Mouse (Mus musculus) T-cell, adult 2 months (primary cell): ENCODE data around the gene Nell1.
"Not testable (repeated sequence)": the region's sequence is repeated elsewhere in the genome, so short reads cannot be mapped to it uniquely, and the experiment has no call there.

Experiments
- DNase-seq: peaks from one replicate; pipeline ENCODE4 v3.0.0; 2022; ENCODE audit warnings: low spot score

Gene Nell1

DNA sequence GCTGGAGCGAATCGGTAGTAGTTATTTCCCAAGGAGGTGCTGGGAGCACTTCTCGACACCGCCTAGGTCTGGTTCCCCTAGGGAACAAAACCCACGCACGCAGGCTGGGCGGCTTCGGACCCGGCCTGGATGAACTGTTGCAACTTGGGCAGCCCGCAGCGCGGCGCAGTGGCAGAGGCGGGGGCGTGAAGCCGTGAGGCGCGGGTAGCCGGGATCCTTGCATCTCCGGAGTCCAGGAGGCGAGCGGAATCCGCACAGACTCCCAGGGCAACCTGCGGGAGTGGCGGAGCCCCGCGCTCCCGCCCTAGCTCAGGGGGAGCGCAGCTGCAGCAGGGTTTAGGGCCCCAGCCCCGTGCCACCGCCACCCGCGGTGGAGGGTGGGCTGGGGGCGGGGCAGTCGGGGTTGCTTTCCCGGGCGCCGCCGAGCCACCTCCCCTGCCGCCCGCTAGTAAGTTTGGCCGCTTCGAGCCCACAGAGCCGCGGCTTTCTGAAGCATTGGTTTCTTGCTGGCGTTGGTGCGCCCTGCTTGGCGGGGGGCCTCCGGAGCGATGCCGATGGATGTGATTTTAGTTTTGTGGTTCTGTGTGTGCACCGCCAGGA, at the start of gene Nell1:
TSS of gene Nell1 (plus strand) at position 24 of the 600 bp plus-strand sequence.
- no peak for DNase-seq

DNA sequence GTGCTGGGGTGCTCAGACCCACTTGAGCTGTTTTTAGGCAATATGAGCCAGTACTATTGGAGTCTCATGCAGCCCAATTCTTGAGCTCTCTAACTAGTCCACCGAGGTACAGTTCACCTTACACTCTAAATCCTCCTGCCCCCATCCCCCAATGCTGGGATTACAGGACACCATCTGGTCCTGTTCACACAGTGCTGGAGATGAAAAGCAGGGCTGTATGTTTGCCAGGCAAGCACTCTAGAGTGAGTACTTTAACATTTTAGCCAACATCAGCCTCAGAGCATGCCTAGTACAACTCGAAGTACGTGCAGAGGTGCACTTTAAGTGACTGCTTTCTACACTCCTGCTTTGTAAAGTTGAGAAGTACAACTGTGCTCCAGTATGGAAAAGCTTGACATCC, 46.1 kb upstream of the Nell1 start:
- DNase-seq = no peak

DNA sequence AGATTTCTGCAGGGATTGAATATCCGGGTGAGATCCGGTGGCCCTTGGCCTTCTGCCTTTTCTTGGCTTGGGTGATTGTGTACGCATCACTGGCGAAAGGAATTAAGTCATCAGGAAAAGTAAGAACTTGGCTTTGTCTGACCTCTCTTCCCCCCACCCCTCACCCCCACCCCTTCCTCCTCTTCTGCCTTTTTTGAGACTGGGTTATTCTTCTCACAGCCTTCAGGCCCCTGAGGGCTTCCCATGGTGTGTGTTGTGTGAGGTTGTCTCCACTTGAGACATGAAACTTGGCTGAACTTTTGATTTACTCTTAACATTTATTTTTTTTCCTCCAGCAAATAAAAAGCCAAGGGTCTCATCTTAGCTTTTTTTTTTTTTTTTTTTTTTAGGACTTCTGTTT, 44.7 kb upstream of the Nell1 start:
- DNase-seq = no peak

DNA sequence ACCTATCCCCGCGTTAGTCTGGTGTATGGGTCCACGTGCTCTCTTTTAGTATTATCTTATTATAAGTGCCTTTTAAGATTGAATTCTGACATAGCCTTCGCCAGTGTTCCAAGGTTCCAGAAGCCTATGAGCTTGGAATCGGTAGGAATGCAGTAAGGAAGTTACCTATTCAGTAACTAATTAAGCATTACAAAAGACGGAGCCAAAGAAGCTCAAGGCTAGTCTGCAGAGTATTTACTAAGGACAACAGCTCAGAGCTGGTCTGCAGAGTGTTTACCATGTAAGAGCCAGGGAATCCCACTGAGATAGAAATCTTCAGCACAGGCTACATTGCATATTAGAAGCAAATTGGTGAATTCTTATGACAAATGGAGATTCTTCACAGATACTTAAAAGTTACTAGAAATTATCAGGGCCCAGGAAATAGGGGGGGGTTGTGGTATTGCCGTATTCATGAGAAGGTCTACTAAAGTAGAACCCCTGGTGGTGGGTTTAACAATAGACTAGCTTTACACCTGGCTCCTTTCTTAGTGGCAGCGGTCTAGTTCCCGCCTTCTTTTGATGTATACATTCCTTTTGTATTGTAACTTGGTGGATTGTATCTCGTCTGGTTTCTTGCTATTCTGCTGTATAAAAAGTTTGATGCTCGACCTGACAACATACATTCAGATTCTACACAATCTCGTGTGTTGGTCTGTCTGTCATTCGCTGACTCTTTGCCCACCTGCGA, 41.1 kb upstream of the Nell1 start:
- DNase-seq = not testable (repeated sequence)

DNA sequence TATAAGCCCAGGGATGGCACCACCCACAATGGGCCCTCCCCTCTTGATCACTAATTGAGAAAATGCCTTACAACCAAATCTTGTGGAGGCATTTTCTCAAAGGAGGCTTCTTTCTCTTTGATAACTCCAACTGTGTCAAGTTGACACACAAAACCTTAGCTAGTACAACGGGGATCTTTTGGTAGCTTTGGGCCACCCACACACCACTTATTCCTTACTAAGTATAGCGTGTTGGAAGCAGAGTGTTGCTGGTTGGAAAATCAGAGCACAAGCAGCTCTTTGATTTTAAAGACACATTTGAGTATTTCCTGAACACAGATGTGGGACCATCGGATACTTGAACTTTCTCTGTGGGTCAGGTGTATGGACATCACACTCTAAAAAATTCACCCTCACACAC, 37.8 kb upstream of the Nell1 start:
- DNase-seq = no peak

DNA sequence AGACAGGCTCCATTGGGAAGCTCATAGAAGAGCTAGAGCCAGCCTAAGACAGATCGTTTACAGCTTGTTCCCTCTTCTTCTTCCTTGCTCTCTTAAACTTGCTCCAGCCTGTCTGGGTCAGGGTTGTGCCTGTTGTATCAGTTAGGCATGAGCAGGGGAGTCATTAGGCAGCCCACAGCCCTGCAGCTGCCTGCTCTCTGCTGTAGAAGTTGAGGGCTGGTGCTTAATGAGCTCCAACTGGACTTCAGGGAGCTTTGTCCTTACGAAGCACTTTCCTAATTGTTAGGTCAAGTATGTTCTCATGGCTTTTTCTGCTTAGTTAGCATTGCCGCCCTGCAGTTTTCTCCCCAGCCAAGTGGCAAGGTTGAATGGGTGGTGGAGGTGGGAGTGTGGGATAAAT, 32.6 kb upstream of the Nell1 start:
- DNase-seq = no peak

DNA sequence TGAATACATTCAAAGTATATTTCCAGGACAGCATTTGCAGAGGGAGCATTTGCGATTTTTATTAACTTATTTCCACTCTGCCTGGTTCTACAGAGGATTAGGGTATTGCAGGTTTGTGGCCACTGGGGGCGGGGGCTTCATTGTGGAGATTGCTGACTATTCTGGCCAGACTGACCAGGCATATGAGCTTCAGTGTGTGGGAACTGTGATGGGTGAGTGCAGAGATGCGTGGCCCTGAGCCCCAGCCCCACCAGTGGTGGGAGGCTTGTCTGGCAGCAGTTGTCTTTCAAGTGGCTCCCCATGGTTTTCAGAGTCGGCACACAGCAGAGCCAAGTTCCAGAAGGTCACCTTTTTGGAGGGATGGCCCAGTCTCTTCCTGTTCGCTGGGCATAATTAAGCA, 32.2 kb upstream of the Nell1 start:
- DNase-seq = no peak

DNA sequence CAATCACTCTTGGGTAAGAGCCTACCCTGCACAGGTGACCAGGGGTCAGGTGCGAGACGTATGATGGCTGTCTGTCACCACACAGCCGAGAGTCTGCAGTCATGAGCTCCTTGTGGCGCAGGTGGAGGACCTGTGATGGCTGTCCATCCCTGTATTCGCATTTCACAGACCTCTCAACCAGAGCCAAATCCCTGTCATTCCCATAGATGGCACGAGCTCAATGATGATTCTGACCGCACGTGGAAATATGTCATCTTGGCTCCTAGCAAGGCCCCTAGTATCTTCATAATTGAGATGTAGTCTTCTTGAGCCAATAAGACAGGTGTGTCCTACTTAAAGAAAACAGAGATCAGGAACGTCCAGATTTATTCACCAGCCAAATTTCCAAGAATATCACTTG, 28.0 kb upstream of the Nell1 start:
- no peak for DNase-seq

DNA sequence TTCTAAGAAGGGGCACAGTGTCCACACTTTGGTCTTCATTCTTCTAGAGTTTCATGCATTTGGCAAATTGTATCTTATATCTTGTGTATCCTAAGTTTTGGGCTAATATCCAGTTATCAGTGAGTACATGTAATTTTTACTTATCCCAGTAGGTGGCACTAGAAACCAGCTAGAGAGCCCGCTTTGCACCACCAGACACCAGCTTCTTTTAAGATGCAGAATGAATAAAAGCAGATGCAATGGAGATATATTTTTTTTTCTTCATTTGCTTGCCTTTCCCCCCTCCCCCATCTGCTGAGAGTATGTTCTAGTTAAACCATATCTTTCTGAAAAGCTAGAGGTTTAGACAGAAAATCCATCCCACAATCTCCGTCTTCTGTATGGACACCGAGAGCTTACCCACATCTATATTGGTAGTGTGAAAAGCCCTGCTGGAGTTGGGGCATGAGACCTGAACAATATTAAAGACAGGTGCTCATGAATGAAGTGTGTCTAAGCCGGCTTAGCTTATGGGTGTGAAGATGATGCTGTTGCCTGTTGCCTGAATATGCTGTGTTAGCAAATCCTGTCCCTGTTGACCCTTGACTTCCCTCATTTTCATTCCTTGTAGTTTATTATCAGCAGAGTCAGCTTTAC, 21.0 kb upstream of the Nell1 start:
- no peak for DNase-seq

DNA sequence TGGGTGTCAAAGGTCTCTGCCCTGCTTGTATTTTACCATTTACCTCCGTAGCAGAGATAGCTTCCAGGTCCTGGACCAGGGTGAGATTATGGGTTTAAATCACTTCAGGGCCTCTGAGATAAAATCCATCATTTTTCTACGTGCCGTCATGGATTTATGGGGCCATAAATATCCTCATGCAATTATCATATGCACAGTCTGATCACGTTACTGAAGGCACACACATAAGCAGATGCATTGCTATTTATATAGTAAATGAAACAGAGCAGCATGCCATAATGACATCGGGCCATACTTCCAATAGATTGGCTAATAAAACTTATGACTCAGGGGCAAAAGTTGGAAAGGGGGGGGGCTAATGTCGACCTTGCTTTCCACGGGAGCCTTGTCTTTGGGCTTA, 19.8 kb upstream of the Nell1 start:
- no peak for DNase-seq

DNA sequence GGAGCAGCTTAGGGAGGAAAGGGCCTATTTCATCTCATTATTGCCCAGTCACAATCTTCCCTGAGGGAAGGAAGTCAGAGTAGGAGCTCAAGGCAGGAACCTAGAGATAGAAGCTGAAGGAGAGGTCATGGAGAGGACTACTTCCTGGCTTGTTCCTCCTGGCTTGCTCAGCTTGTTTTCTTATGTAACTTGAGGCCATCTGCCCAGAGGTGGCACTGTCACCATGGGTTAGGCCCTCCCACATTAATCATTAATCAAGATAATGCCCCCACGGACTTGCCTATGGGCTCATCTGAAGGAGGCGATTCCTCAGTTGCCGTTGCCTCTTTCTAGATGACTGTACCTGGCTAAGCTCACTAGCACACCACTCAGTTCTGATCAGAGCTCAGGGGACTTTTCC, 17.5 kb upstream of the Nell1 start:
- no peak for DNase-seq

DNA sequence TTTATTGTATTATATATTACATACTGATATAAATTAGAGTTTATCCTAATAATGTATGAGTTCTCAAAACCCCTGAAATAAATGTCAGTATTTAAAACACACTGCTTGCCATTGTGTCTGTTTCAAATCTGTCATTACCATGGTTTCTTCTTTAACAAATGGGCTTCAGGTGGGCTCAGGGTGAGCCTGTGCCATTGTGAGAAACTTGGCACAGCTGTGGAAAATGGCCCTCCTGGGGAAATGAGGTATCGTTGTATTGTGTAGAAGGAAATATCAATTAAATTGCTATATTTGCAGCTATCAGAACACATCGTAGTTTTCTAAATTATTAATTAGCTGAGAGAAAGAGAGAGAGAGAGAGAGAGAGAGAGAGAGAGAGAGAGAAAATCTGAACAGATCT, 10.9 kb upstream of the Nell1 start:
- DNase-seq = no peak

DNA sequence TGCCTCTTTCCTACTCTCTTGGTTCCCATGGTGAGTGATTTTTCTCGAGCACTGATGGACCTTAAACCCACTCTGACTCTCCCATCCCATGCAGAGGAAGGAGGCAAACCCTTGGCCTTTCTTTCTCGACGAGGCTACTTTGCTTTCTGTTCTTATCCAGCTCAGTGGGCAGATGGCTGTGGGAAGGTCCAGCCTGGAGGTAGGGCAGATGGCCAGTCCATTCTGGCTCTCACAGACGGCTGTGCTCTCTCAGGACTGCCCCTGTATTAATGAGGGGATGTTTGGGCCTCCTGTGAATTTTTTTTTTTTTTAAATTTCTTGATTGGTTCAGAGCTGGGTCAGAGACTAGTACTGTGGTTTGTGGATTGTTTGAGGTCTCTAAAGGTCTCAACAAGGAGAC, 5.1 kb upstream of the Nell1 start:
- DNase-seq = no peak

DNA sequence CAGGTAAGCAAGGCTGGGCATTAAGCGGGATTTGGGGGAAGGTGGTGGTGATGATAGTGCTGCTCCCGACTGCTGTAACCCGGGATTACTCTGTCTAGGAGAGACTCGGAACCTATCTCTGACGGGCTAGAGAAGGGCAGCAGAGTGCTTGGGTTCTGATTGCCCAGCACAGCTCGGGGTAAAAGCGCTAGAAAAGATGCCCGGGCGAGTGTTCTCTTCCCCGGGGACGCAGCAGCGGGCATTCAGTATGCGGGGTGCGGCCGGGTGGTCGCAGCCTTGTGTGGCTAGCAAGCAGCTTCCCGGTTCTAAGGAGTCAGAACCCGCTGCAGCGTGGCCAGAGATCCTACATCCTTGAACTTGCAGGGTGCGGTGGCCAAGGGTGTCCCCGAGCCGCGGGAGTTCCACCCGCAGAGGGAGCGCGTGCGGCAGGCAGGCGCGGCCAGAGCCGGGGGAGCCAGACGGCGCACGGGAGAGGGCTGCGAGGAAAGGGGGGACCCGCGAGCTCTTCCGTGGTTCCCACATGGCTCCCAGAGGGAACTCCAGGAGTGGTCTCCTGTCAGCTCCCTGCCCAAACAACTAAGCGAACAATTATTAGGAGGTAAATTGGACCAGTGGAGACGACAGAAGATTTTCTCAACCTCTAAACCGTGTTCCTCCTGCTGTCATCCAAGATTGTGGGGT, 917 bp downstream of the Nell1 start:
- no peak for DNase-seq

DNA sequence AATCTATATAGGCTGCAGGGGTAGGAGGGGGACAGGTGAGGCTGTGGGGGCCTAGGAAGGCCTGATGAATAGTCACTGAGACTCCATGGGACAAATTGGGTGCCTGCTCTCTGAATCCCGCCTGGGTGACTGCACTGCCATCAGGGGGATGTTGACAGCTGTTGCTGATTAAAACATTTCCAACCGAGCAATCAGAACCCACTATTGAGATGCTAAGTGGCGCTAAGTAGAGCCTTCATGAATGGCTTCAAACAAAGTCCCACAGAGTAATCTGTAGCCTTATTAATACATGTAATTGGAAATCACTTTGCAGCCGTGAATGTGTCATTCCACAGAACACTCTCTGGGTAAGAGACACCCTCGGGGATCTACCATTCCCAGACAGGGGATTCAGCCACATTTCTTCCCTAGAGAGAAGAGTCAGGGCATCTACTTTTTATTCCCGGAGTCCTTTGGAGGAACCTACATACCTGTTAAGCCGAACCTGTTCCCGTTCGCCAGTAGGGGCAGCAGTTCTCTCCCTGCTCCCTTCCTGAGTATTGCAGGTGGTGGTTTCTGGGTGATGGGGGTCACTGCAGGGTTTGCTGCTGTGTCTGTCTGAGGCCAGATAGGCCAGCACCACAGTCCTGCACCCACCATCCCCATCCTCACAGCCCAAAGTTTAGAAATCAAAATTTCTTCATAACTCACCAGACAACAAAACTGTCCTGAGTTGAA, 7.0 kb downstream of the Nell1 start:
- no peak for DNase-seq

DNA sequence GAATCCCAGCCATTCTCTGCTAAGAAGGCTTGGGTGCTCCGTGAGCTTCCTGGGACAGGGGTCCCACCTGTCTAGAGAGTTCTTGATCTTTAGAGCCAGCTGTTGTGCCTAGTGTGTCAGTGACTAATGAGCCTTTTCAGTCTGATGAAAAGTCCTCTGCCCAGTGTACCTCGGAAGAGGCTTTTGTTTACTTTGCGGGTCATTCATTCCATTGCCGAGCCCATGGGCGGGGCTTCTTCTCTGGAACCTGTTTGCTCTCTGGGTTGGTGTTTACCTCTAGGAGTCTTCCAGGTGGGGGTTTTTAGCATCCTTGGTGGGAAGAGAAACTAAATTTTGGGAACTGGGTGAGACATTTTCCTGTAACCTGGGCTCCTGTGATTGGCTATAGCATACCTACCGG, 10.0 kb downstream of the Nell1 start:
- DNase-seq = no peak

DNA sequence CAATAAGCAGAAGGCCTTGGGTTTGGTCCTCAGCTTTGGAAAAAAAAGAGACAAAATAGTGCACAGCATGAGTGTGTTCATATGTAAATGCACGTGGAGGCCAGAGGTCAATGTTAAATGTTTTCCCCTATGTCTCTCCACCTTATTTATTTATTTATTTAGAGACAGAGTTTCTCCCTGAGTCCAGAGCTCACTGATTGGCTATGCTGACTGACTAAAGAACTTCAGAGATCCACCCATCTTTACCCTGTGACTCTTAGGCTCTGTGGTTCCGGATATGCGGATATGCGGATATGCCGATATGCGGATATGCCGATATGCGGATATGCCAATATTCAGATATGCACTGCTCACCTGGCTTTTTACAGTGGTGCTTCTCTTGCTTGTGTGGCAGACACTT, 11.3 kb downstream of the Nell1 start:
- no peak for DNase-seq

DNA sequence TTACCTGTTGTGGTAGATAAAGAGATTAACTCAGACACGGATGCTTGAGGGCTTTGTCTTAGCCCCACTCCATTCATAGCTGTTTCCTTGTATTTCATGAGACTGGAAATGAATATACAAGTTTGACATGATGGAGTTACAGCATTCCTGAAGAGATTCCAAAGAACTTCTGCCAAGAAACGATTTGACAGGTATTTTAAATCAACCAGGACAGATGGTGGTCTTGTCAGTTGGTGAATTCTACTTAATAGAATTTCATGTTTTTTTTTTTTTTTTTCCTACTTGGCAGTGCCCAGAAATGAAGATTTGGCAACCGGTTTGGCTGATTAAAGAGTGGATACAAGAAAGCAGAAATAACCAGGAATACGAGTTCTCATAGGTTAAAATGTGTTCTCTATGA, 24.7 kb downstream of the Nell1 start:
- no peak for DNase-seq

DNA sequence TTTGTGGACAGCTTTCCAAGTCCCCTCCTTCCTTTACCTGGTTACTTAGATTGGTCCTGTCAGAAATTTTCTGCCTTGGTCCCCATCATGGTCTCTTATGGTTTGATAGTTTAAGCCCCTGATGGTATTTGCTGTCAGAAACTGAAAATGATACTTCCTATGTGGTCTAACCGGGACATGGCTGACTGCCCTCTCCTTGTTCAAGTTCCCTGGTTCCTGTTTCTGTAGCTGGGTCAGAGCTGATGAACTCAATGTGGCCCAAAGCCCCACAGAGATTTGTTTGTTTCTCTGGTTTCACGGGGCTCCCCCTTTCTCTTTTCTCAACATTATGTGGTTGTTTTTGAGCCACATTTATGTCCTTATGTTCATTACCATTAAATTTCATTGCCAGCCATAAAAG, 30.6 kb downstream of the Nell1 start:
- no peak for DNase-seq

DNA sequence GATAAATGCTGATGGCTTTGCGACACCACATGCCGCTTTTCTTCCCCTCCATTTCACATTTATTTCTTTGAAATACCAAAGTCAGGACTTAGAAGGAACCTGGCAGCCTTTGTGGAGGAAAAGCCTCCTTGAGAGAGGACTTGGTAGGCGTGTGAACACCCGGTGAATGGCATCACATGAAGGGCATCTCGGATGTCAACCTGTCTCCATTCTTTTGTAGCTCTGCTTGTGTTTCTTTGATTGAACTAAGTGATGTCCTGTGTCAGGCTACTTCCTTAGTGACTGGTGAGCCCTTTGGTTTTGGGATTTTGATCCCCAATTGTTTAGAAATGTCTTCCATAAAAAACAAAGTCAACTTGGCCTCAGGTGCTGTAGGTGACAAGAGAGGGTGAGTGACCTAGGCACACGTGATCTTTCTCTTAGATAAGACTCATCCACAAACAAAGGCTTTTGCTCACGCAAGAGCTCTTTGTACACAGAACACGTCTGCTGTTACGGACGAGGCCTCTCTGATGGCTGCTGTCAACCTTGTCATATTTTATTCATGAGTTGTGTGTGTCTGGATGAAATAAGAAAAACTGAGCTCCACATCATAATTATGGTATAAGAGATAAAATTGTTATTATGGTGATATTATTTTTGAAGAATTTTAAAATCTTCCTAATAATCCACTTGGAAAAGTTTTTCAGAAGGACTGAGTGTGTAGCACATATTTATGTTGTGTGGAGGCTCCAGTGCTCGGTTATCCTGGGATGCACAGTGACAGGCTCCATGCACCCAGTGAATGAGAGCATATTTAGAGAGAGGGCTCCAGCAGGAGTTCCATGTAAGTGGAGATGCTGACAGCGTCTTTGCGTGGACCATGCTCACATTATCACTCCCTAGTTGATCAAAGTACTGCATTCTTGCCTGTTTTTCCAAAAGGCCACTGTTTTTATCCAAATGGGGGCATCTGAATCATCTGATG, 60.8 kb downstream of the Nell1 start:
- no peak for DNase-seq

DNA sequence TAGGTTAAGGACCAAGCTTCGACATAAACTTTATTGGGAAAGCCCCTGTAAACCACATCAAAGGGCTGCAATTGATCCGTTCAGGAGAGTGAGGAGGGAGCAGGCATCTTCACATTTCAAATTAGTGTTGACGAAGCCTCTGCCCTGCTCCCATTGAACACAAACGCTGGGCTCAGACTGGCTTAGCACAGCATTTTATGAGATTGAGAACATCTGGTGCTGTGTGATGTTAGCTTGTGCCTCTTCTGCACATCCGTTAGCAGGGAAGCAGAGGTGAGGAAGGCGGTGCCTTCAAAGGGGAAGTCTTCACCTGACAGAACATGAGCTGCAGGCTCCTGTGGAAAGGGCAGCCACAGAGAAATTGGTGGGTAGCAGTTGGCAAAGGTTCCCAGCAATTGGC, 66.4 kb downstream of the Nell1 start:
- no peak for DNase-seq
